ENCODE assay signal across 9 mouse cellular contexts in the genomic region with DNA sequence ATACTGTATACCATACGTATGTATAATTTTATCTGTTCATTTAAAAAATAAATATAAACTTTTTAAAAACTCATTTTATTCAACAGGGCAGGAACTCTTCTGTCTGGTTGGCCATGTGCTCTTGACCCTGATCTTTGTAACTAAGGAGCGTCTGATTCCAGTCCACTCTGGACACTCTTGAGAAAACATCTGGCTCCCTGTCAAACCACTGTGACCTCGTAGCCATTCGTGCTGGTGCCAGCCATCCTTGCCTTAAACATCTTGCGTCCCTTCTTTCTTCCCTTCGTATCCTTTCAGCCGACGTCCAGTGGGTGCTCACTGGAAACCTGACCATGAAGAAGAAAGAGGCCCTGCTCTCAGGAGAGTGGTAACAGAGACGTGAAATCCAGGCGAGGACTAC.
"Had no signal": no experiment of that assay in that cellular context is flagged by ENCODE, and none has a peak within 500 bp of the region (broad histone marks: within the 10 kb centered on the region; RNA-seq: fewer than 3 reads in every experiment).

No protein-coding gene starts in this region.

- DNase-seq: kidney, adult 18-20 months; layer of hippocampus, postnatal 36 days; lung, adult 18-20 months; lung, postnatal 10 days; lung, postnatal 36 days; right cerebral cortex, adult 18-20 months; right cerebral cortex, postnatal 14 days; right cerebral cortex, postnatal 4 days; thymus, postnatal 25 days had no signal
